Mouse (Mus musculus) thymus, adult 2 months (tissue): ENCODE data around the gene Tchp.

Experiments
- CTCF ChIP-seq: fragments of 200-500 bp; IDR thresholded peaks from 2 replicates; pipeline ENCODE4 v1.5.1; 2012; ENCODE audit warnings: mild to moderate bottlenecking, control low read depth, low read length, moderate library complexity, borderline replicate concordance; ENCODE audit not compliant: control insufficient read depth, poor library complexity, insufficient read depth; ENCODE audit errors: extremely low read depth
- POLR2A ChIP-seq: fragments of 200-500 bp; IDR thresholded peaks from 2 replicates; pipeline ENCODE4 v1.6.1; 2012; ENCODE audit warnings: mild to moderate bottlenecking, low read length, control low read depth, moderate library complexity; ENCODE audit not compliant: control insufficient read depth, poor library complexity, insufficient read depth; ENCODE audit errors: extremely low read depth

GRCm38 (mm10) chr5:114722846-114723245, 15.3 kb downstream of the Tchp start:
- TF ChIP-seq CTCF (no peak), POLR2A (no peak)
